Mouse (Mus musculus) gastrocnemius, postnatal 4 days (tissue): ENCODE measurements around the gene Aprt. TPM values are rescaled to one million over a fixed set of nuclear protein-coding genes. Genes with fewer than 3 reads are reported as not detected.

Experiments
- DNase-seq, 2 experiments: peaks; one replicate each; pipeline ENCODE4 v3.0.0; 2021 to 2022; ENCODE audit warnings: low spot score in 2 of 2, mixed read lengths in 2 of 2
- microRNA-seq: library from miRNA; unstranded; fragments of <30 nt; microRNA quantifications from one replicate; pipeline ENCODE4 v1.2.0, GENCODE M21; 2021
- total RNA-seq, 2 experiments: library from RNA; stranded (reverse); gene quantifications; 2 replicates each; pipeline ENCODE4 v1.2.3; 2021

Gene Aprt
- total RNA-seq, 2 experiments from 2014 or later: 37.0 to 40.0 TPM

DNA sequence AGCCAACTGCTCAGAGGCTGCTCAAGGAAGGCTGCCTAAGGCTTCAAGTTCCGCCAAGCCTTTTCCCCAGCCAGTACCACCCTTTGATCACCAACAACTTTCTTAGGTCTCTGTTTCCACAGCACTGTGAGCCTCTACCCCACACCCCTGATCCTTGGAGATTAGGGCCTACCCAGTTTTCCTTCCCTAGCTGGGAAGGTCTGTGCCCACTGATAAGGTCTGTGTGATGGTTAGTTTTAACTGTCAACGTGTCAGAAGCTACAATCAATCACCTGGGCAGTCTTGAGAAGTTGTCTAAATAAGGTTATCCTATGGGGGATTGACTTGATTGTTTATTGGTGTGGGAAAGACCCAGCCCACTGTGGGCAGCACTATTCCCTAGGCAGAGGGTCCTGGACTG lies 38.9 kb downstream of the Aprt start:
- no peak for DNase-seq

DNA sequence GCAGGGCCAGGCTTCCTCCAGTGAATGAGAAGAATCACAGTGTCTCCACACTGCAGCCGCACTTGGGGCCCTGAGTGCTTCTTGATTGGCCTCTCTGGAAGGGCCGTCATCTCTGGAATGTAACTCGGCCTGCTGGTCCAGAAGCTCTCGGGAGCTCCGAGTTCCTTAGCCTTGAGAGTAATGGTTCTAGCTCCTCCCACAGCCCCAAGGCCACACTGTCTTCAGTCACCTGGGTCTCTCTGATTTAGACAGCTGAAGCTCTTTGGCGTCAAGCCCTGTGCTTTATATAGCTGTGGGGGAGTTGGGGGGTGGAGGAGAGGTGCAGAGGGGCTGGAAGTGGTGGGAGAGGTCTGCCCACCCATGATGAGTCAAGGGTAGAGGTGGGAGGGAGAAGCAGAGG lies 39.7 kb downstream of the Aprt start:
- DNase-seq: no peak

DNA sequence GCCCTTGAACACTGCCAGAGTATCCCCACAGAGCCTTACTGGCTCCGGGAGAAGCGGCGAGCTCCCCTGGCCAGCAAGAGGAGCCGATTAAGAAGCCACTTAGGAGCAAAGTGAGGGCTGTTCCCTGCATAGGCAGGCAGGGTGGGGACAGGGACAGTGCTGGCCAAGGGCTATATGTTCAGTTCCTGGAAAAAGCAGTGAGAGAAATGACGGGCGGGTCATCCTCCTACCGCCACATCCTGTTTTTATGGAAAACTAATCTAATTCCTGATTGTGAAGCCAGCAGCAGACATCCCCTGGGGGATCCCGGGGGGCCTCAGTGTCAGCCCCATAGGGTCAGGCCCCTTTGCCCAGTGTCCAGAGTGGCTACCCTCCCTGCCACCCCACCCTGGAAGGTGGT lies 45.4 kb downstream of the Aprt start:
- no peak for DNase-seq

DNA sequence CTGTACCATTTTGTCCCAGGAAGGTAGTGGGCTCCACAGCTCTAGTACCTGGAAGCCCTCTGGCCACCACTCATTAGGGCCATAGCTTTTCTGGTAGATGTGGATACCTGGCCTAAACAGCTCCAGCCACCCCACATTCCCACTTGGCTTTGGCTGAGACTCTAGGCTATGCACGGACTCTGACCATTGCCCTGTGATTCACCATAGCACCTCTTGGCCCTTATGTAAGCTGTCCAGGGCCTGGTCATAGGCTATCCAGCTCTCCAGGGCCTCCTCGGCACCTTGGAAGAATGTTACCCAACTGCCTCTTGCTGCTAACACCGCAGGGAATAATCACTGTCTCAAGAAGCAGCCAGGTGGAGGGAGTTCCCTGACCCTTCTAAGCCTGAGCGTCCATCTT lies 47.5 kb downstream of the Aprt start:
- DNase-seq: no peak

DNA sequence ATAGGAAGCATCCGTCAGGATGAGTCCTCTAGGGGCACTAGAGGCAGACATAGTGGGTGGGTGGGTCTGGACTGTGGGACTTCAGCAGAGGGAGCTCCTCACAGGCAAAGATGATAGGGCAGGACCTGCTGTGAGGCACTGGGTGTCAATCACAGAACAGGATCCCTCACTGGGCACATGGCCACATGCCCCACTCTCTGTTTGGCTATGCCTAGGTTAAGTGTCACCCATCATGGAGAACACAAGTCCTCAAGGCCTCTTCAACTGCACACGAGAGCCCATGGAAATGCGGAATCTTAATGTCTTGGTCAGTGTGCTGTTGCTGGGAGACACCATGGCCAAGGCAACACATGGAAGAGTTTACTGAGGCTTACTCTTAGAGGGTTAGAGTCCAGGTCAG lies 48.8 kb downstream of the Aprt start:
- no peak for DNase-seq

DNA sequence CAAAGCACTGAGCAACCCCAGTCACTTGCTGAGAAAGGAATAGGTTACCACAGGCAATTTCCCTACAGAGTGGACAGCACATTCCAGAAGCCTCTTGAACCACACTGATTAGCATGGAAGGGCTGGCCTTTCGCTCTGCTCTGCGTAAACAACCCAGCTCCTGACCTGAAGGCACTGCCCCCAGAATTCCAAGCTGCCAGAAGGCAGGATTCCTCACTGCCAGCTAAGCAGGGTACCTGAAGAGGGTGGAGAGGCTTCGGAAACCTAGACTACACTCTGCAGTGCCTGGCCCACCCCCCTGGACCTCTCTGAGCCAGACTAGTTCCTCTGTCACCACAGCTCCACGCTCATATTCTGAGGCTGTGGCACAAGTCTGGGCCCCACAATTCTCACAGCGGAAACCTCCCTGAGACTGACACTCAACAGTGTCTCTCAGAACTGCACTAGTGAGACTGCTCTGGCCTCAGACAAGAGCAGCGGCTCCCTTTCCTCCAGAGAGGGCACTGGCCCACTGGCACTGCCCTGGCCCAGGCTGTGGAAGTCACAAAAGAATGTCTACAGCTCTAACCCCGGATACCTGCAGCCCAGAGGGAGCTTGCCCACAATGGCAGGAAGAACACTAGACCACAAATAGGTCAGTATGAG lies 50.1 kb downstream of the Aprt start:
- DNase-seq: no peak

DNA sequence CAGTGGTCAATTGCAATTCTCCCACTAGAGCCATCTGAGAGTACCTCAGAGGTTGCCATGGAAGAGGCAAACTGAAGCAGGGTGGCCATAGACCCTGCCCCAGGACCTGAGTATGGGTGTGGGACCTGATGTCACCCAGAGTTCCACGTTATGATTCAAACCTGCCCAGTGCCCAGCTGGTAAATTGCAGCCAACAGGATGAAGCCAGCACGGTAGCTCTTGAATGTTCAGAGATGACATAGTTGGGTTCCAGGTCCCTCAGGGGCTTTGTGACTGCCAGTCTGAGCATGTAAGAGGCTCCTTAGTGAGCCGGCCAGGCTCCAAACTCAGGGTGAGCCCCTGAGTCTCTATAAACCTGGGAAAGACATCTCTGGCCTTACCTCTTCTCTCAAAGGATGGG lies 50.6 kb downstream of the Aprt start:
- no peak for DNase-seq

DNA sequence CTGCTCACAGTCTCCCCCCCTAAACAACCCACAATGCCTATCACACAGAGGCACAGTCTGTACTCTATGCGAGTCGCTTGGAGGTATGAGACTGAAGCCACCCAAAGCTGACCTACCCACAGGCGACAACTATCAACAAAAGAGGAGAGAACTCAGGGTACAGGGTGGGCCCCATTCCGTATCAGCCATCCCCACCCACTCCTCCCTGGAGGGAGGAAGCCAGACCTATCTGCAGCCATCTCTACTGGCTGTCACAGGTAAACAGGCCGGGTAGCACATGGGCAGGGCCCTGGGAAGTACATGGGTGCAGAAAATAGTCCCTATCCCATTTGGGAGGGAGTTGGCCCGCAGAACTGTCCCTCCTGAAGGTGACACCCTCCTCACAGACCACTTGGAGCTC lies 51.7 kb downstream of the Aprt start:
- no peak for DNase-seq

Small RNAs within 50 kb of the gene (microRNA-seq; reads per million reads assigned to microRNA genes)
- gene Mir6396: not detected

Other genes with a start within 250 kb of the Aprt start
- not detected for gene Trhr2, start 216.2 kb downstream of the Aprt start, total RNA-seq
- gene Zc3h18, start 200.3 kb downstream of the Aprt start, total RNA-seq: 10 to 100 TPM; 37.2 to 42.8 TPM
- not detected for gene Il17c, start 154.9 kb downstream of the Aprt start, total RNA-seq
- gene Cyba, start 144.0 kb downstream of the Aprt start, total RNA-seq: 10 to 100 TPM; 51.7 to 64.2 TPM
- 10 to 100 TPM; 14.7 to 18.4 TPM for gene Mvd, start 133.5 kb downstream of the Aprt start, total RNA-seq
- 1 to 10 TPM; 4.9 to 7.7 TPM for gene Snai3, start 116.2 kb downstream of the Aprt start, total RNA-seq
- gene Rnf166, start 100.8 kb downstream of the Aprt start, total RNA-seq: 10 to 100 TPM; 36.9 to 40.1 TPM
- 10 to 100 TPM; 18.3 to 18.9 TPM for gene Ctu2, start 100.8 kb downstream of the Aprt start, total RNA-seq
- gene Piezo1, start 25.6 kb downstream of the Aprt start, total RNA-seq: 10 to 100 TPM; 51.5 to 54.6 TPM
- gene Cdt1, start 8.9 kb downstream of the Aprt start, total RNA-seq: 10 to 100 TPM; 14.7 to 17.1 TPM
- 10 to 100 TPM in 1 of 2 experiments, 1 to 10 TPM in 1; 9.7 to 10.3 TPM for gene Galns, start 34.6 kb upstream of the Aprt start, total RNA-seq
- gene Trappc2l, start 34.7 kb upstream of the Aprt start, total RNA-seq: 10 to 100 TPM; 45.6 to 49.6 TPM
- not detected for gene Pabpn1l, start 45.8 kb upstream of the Aprt start, total RNA-seq
- gene Cbfa2t3, start 122.2 kb upstream of the Aprt start, total RNA-seq: 10 to 100 TPM; 18.9 TPM
- 10 to 100 TPM; 15.4 to 18.8 TPM for gene Acsf3, start 198.6 kb upstream of the Aprt start, total RNA-seq